Mouse (Mus musculus): ENCODE measurements around the gene Pnpla3.

DNA sequence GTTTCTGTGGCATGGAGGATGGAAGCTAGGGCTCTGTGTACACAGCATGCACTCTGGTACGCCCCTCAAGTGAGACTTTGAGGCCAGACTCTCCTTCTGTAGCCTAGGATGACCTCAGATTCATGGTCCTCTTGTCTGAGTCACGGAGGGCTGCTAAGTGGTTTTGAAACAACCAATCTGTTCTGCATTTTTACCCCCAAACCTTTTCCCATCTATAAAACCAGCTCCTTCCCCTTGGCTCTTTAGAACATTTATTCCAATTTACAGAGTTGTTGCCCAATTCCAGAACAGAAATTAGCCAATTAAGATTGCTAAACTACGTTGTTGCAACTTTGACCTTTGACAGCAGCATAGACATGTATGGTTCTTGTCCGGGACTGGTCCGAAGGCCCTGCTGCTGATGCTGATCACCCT is 28.0 kb upstream of the Pnpla3 start:
- no peak for TF ChIP-seq CTCF (IDR thresholded peaks at IDR 0.05)
- TF ChIP-seq EP300 (IDR thresholded peaks at IDR 0.05), result peak; percentile 78
